Mouse (Mus musculus) heart, embryonic 13.5 days (tissue): ENCODE results near the gene Gm9936. TPM values are rescaled to one million over a fixed set of nuclear protein-coding genes. Genes with fewer than 3 reads are reported as not detected.
"Not testable (repeated sequence)": the region's sequence is repeated elsewhere in the genome, so short reads cannot be mapped to it uniquely, and the experiment has no call there.

Experiments
- ATAC-seq: fragments of 200-750 bp; cut with Nextera tagmentation; 2 replicates; pipeline ENCODE4 v1.8.0; 2017; ENCODE audit warnings: moderate TSS enrichment; ENCODE audit not compliant: insufficient number of reproducible peaks, low FRiP score, low TSS enrichment; ENCODE audit errors: extremely low read depth
- H3K27ac ChIP-seq: fragments of 300-500 bp; sonication (generic); replicated peaks from 2 replicates; pipeline ENCODE4 v1.5.1; 2015; ENCODE audit warnings: moderate library complexity, mild to moderate bottlenecking, inconsistent platforms
- H3K27me3 ChIP-seq: fragments of 300-500 bp; sonication (generic); replicated peaks from 2 replicates; pipeline ENCODE4 v1.6.1; 2015; ENCODE audit warnings: mild to moderate bottlenecking, inconsistent platforms
- H3K36me3 ChIP-seq: fragments of 300-500 bp; sonication (generic); 2 replicates; pipeline ENCODE4 v1.6.1; 2015; ENCODE audit warnings: mild to moderate bottlenecking, inconsistent platforms
- H3K4me1 ChIP-seq: fragments of 300-500 bp; sonication (generic); 2 replicates; pipeline ENCODE4 v1.6.1; 2015; ENCODE audit warnings: inconsistent platforms
- H3K4me2 ChIP-seq: fragments of 300-500 bp; sonication (generic); 2 replicates; pipeline ENCODE4 v1.6.1; 2015; ENCODE audit warnings: inconsistent platforms, mild to moderate bottlenecking, moderate library complexity
- H3K4me3 ChIP-seq: fragments of 300-500 bp; sonication (generic); 2 replicates; pipeline ENCODE4 v1.5.1; 2015; ENCODE audit warnings: moderate library complexity, mild to moderate bottlenecking, inconsistent platforms
- H3K9ac ChIP-seq: fragments of 300-500 bp; sonication (generic); 2 replicates; pipeline ENCODE4 v1.6.1; 2015; ENCODE audit warnings: inconsistent platforms, mild to moderate bottlenecking, moderate library complexity
- H3K9me3 ChIP-seq: fragments of 300-500 bp; sonication (generic); 2 replicates; pipeline ENCODE4 v1.6.1; 2016; ENCODE audit warnings: inconsistent platforms
- WGBS: fragments of 180-500 bp; shearing (Covaris S2); methylation state at CpG from one replicate; pipeline ENCODE4 v1.1.7; 2015; ENCODE audit warnings: mixed read lengths; 5-methylcytosine and 5-hydroxymethylcytosine counted together
- polyA plus RNA-seq: library from polyadenylated mRNA; unstranded; fragments of >200 nt; fragmentation: Nextera tagmentation; extraction: Ambion mirVana; gene quantifications from 2 replicates; pipeline ENCODE4 v1.2.1, GENCODE M21; 2015

Gm9936 gene
- polyA plus RNA-seq: not detected in 2 replicates

- Histone ChIP-seq H3K27ac (no peak within 1 kb of the TSS), H3K4me2 (peak within 1 kb of the TSS; percentile 70), H3K4me1 (no peaks in the 10 kb centered on the region), H3K9me3 (no peaks in the 10 kb centered on the region), H3K9ac (0 out of 2 replicates have a peak within 1 kb of the TSS, but pooled peaks have one; percentile 62), H3K27me3 (peaks cover 56% of the 10 kb centered on the region), H3K36me3 (no peaks in the 10 kb centered on the region), H3K4me3 (peak within 1 kb of the TSS; percentile 42)
- no peak for ATAC-seq
- WGBS: 74% methylated on average over 12 of the region's 12 CpGs
These were observed at the start of gene Gm9936 for GRCm38 (mm10) chr5:114858582-114858981. Gene Gm9936, minus strand, starts transcription at chr5:114858682.

GRCm38 (mm10) chr5:114902413-114902812 lies 43.9 kb upstream of the Gm9936 start:
- Histone ChIP-seq H3K4me1 (peaks cover 3% of the 10 kb centered on the region), H3K9ac (no peak overlapping the region), H3K27ac (no peak overlapping the region), H3K27me3 (peaks cover 8% of the 10 kb centered on the region; the same call in 1 of the 2 replicates), H3K4me2 (no peak overlapping the region), H3K4me3 (no peak overlapping the region), H3K36me3 (peaks cover 5% of the 10 kb centered on the region), H3K9me3 (peaks cover 21% of the 10 kb centered on the region)
- 13% methylated on average over 1 of the region's 1 CpGs for WGBS
- ATAC-seq: no peak

GRCm38 (mm10) chr5:114898857-114899256 lies 40.4 kb upstream of the Gm9936 start:
- Histone ChIP-seq H3K4me3 (no peak overlapping the region), H3K27me3 (peaks cover 8% of the 10 kb centered on the region; the same call in 1 of the 2 replicates), H3K9me3 (no peaks in the 10 kb centered on the region), H3K4me1 (peaks cover 12% of the 10 kb centered on the region), H3K36me3 (no peaks in the 10 kb centered on the region), H3K27ac (no peak overlapping the region), H3K9ac (no peak overlapping the region), H3K4me2 (no peak overlapping the region)
- ATAC-seq: no peak
- 66% methylated on average over 7 of the region's 7 CpGs for WGBS

GRCm38 (mm10) chr5:114897374-114897793 lies 38.9 kb upstream of the Gm9936 start:
- Histone ChIP-seq H3K27me3 (peaks cover 8% of the 10 kb centered on the region; the same call in 1 of the 2 replicates), H3K9me3 (no peaks in the 10 kb centered on the region), H3K4me3 (peak overlapping the region; percentile 42), H3K9ac (peak overlapping the region; percentile 54), H3K4me2 (peak overlapping the region; percentile 64), H3K36me3 (no peaks in the 10 kb centered on the region), H3K4me1 (peaks cover 12% of the 10 kb centered on the region), H3K27ac (peak overlapping the region; percentile 28)
- no peak for ATAC-seq
- 10% methylated on average over 7 of the region's 7 CpGs for WGBS

GRCm38 (mm10) chr5:114896688-114897373 lies 38.3 kb upstream of the Gm9936 start, which contains the start of gene Oasl2:
Gene Oasl2, plus strand, starts transcription at chr5:114896936.
- no peak for ATAC-seq
- H3K4me3 ChIP-seq: peak within 1 kb of the TSS; percentile 42
- H3K9ac ChIP-seq: peak within 1 kb of the TSS; percentile 54
- H3K27ac ChIP-seq: peak within 1 kb of the TSS; percentile 28
- peaks cover 12% of the 10 kb centered on the region for H3K4me1 ChIP-seq
- H3K36me3 ChIP-seq: no peaks in the 10 kb centered on the region
- peaks cover 8% of the 10 kb centered on the region; the same call in 1 of the 2 replicates for H3K27me3 ChIP-seq
- no peaks in the 10 kb centered on the region for H3K9me3 ChIP-seq
- H3K4me2 ChIP-seq: peak within 1 kb of the TSS; percentile 64
- 37% methylated on average over 13 of the region's 13 CpGs for WGBS

GRCm38 (mm10) chr5:114895542-114895941 lies 37.1 kb upstream of the Gm9936 start:
- no peak for ATAC-seq
- H3K4me2 ChIP-seq: no peak overlapping the region
- H3K4me1 ChIP-seq: peaks cover 12% of the 10 kb centered on the region
- H3K9ac ChIP-seq: no peak overlapping the region
- no peak overlapping the region for H3K27ac ChIP-seq
- H3K36me3 ChIP-seq: no peaks in the 10 kb centered on the region
- H3K4me3 ChIP-seq: no peak overlapping the region
- 79% methylated on average over 4 of the region's 4 CpGs for WGBS
- H3K9me3 ChIP-seq: no peaks in the 10 kb centered on the region
- H3K27me3 ChIP-seq: peaks cover 8% of the 10 kb centered on the region; the same call in 1 of the 2 replicates

GRCm38 (mm10) chr5:114888995-114889394 lies 30.5 kb upstream of the Gm9936 start:
- ATAC-seq: no peak
- H3K4me2 ChIP-seq: no peak overlapping the region
- no peaks in the 10 kb centered on the region for H3K9me3 ChIP-seq
- no peak overlapping the region for H3K27ac ChIP-seq
- 78% methylated on average over 2 of the region's 2 CpGs for WGBS
- H3K27me3 ChIP-seq: 0 out of 2 replicates have a peak, but pooled peaks cover 5% of the 10 kb centered on the region
- H3K9ac ChIP-seq: no peak overlapping the region
- H3K4me1 ChIP-seq: no peaks in the 10 kb centered on the region
- H3K36me3 ChIP-seq: no peaks in the 10 kb centered on the region
- no peak overlapping the region for H3K4me3 ChIP-seq

- Histone ChIP-seq H3K9me3 (no peaks in the 10 kb centered on the region), H3K9ac (no peak overlapping the region), H3K4me2 (no peak overlapping the region), H3K4me3 (no peak overlapping the region), H3K36me3 (no peaks in the 10 kb centered on the region), H3K27ac (no peak overlapping the region), H3K27me3 (peaks cover 11% of the 10 kb centered on the region), H3K4me1 (no peaks in the 10 kb centered on the region)
- no peak for ATAC-seq
- WGBS: 68% methylated on average over 6 of the region's 6 CpGs
These were observed 28.3 kb upstream of the Gm9936 start for GRCm38 (mm10) chr5:114886801-114887200.

GRCm38 (mm10) chr5:114883022-114883421 lies 24.5 kb upstream of the Gm9936 start:
- no peaks in the 10 kb centered on the region for H3K36me3 ChIP-seq
- no peaks in the 10 kb centered on the region for H3K9me3 ChIP-seq
- H3K27me3 ChIP-seq: peaks cover 27% of the 10 kb centered on the region
- H3K4me3 ChIP-seq: no peak overlapping the region
- 73% methylated on average over 11 of the region's 11 CpGs for WGBS
- no peak overlapping the region for H3K27ac ChIP-seq
- no peak overlapping the region for H3K4me2 ChIP-seq
- H3K9ac ChIP-seq: no peak overlapping the region
- ATAC-seq: no peak
- H3K4me1 ChIP-seq: peaks cover 6% of the 10 kb centered on the region

GRCm38 (mm10) chr5:114882319-114882718 lies 23.8 kb upstream of the Gm9936 start:
- H3K9ac ChIP-seq, H3K4me1 ChIP-seq: not testable (repeated sequence)
- WGBS: 68% methylated on average over 7 of the region's 7 CpGs

GRCm38 (mm10) chr5:114879399-114879798 lies 20.9 kb upstream of the Gm9936 start:
- no peak overlapping the region for H3K9ac ChIP-seq
- H3K27me3 ChIP-seq: peaks cover 31% of the 10 kb centered on the region

More at GRCm38 (mm10) chr5:114882319-114882718, 23.8 kb upstream of the Gm9936 start:
- ATAC-seq, H3K4me2 ChIP-seq, H3K27ac ChIP-seq, H3K9me3 ChIP-seq, H3K4me3 ChIP-seq, H3K36me3 ChIP-seq: not testable (repeated sequence)
- peaks cover 29% of the 10 kb centered on the region for H3K27me3 ChIP-seq

GRCm38 (mm10) chr5:114877487-114877886 lies 19.0 kb upstream of the Gm9936 start:
- Histone ChIP-seq H3K9ac (no peak overlapping the region), H3K9me3 (no peaks in the 10 kb centered on the region), H3K4me3 (no peak overlapping the region), H3K4me2 (no peak overlapping the region), H3K4me1 (peaks cover 8% of the 10 kb centered on the region), H3K36me3 (no peaks in the 10 kb centered on the region), H3K27me3 (peaks cover 35% of the 10 kb centered on the region), H3K27ac (no peak overlapping the region)
- no peak for ATAC-seq
- 69% methylated on average over 7 of the region's 7 CpGs for WGBS

More at GRCm38 (mm10) chr5:114879399-114879798, 20.9 kb upstream of the Gm9936 start:
- H3K4me1 ChIP-seq: peaks cover 8% of the 10 kb centered on the region
- H3K4me3 ChIP-seq: no peak overlapping the region
- no peak overlapping the region for H3K4me2 ChIP-seq
- no peak for ATAC-seq
- H3K36me3 ChIP-seq: no peaks in the 10 kb centered on the region
- 35% methylated on average over 12 of the region's 13 CpGs for WGBS
- H3K9me3 ChIP-seq: no peaks in the 10 kb centered on the region
- H3K27ac ChIP-seq: no peak overlapping the region
